Mouse (Mus musculus) left cerebral cortex, adult 9 months (tissue): ENCODE data around the gene Rsph10b.
A peak's percentile ranks its signal among the peaks of the same experiment; 100 is the strongest.

Experiments
- DNase-seq, 2 experiments: peaks; one replicate each; pipeline ENCODE4 v3.0.0; 2022; ENCODE audit warnings: low spot score in 2 of 2

Rsph10b gene

DNA sequence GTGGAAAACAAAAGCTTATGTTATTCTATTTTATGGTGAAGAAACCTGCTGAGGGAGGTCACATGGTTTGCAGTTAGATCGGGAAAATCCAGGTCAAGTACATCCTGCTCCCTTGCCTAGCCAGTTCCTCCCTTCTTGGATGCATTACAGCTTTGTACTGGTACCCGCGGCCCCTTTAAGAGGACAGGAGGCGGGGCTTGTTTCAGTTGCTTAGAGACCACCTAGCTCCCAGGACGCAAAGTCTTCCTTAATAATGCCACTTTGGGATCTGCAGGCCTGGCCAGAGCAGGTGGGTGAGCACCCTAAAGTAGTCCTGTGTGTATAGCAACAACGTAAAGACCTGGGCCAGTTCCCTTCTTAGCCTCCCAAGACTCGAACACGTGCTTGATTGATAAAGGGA is at the start of gene Rsph10b:
TSS of gene Rsph10b (plus strand) at position 205 of the 400 bp plus-strand sequence.
- no peak for DNase-seq

DNA sequence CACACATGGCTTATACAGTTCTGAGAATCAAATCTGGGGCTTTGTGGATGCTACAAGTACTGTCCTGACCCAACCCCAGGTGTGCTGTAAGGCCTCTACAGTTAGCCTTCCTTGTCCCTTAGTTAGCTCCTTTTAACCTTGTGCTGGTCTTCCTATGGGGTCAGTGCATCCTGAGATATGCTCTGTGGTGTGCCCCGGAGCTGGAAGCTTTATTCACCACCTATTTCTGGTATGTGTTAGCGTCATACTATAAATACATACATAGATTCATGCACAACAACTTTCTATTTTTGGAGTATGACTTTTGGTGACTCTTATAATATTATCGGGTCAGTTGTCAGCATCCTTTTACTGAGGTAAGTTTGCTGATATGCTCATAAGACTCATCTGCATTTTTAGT is 47.6 kb upstream of the Rsph10b start:
- DNase-seq: no peak

GRCm38 (mm10) chr5:143890741-143891140 is 42.1 kb upstream of the Rsph10b start:
- no peak for DNase-seq

DNA sequence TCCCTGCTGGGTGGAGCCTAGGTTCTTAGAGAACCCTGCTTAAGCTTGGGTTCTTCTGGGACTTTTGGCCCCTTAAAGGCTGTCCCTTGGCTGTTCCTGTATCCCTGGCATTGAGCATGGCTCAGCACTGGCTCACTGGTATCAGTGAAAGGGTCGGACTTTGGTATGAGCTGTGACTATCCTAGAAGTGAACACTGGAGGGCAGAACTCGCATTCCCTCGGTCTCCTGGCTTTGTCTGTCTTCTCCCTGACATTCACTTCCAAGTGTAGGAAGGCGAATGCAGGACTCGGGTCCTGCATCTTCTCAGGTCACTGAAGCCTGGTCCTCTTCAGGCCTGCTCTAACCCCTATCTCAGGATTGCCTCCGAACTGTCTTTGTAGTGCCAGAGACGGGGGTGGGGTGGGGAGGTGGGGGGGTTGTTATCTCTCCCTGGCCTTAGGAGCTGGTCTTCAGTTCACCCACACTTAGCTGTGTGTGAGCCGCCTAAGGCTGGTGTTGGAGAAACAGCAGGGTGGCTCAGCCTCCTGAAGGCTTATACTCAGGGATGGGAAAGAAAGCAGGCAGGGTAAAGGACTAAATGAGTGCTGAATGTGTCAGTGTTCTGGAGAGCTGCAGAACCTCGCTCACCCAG is 40.5 kb upstream of the Rsph10b start:
- peak in 1 of 2 experiments; percentile 25 for DNase-seq

GRCm38 (mm10) chr5:143893396-143893795 is 39.4 kb upstream of the Rsph10b start:
- no peak for DNase-seq

GRCm38 (mm10) chr5:143897635-143898330 is 35.1 kb upstream of the Rsph10b start, which contains the start of gene Ankrd61:
Gene Ankrd61, minus strand, starts transcription at chr5:143897685.
- no peak for DNase-seq

GRCm38 (mm10) chr5:143902111-143902510 is 30.7 kb upstream of the Rsph10b start:
- DNase-seq: peak in 1 of 2 experiments; percentile 21

DNA sequence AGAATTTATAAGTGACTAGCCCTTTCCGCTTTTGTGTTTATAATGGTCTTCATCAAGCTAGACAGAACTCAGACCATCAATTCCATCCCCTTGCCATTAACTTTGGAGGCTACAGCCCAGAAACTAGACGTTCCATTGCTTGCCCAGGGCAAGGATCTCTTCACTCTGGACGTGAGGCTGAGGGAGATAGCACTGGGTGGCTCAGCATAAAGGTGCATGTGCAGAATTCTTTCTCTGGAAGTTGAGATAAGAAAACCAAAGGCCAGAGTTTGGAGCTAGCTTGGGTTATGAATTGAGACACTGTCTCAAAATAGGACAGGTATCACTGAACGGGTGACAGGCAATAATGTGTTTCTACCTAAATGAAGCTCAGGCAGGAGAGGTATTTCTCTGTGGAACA is 29.0 kb upstream of the Rsph10b start:
- DNase-seq: no peak

- peak in 1 of 2 experiments; percentile 16 for DNase-seq
Measured at GRCm38 (mm10) chr5:143906429-143906828, 26.4 kb upstream of the Rsph10b start.

DNA sequence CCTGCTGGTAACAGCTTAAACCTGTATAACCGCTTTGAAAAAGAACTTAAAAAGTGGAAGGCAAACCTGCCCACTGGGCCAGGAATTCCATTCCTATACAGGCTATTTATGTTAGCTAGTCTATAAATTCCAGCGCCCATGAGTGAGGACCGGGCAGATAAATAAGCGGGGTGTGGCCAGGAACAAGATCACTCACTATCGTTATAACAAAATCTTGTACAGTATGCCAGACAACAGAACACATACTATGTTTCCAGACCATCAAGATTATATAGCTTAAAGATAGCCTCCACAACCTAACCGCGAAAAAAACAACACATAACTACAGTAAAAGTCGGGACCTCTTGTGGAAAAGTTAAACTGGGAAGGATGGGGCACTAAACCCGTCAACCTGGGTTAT is 23.9 kb upstream of the Rsph10b start:
- no peak for DNase-seq

DNA sequence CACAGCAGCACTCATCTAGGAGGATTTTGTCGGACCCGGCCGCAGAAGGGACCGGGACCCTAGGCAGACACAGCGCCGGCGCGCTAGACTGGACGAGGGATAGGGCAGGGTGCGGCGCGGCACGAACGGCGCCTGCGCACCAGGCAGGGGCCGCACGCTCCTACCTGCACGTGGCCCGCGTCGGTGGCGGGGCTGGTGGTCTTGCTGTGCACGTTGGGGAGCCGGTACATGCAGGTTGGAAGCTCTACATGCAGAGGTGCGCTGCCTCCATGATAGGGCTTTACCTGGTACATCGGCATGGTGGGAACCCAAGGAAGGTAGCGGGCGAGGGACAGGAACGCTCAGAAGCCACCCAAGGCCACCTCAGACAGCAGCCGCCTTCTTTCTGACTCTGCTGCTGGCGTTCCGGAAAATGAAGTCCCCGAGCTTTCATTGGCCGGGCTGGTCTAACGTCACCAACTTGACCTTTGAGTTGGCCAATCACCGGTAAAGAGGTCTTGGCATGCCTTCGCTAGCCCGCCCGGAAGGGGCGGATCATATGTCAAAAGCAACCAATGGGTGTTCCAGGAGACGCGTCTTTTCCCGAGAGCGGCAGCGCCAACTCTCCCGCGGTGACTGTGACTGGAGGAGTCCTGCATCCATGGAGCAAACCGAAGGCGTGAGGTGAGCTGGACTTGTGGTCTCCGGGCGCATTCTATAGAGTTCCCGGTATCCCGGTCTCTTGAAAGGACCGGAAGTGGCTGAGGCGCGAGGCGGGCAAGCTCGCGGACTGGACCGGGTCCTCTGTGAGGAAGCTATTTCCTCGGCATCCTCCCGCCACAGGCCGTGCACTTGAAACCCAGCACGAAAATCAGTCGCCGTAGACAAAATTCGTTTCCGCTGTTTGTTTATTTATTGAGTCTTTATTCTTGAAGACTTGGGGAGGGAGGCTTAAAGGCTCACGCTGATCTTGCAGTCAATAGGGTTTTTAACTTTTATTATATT is 23.1 kb upstream of the Rsph10b start, which contains the start of the genes Aimp2 and Pms2:
TSS of gene Aimp2 (minus strand) at position 431 of the 984 bp plus-strand sequence.
TSS of gene Pms2 (plus strand) at position 548 of the 984 bp plus-strand sequence.
- DNase-seq: peak; percentile 96 to 99

DNA sequence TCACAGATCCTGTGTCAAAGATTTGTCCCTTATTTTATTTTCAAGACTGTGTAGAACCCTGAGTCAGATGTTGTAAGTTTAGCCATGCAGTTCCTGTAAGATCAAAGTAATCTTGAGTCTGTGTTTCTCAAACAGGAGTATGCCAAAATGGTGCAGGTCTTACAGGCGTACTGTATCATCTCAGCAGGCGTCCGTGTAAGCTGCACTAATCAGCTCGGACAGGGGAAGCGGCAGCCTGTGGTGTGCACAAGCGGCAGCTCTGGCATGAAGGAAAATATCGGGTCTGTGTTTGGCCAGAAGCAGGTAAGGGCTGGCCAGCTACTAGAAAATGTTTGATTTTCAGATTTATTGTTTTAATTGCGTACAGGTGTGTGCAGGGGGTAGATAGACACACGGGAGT is 16.6 kb upstream of the Rsph10b start:
- DNase-seq: no peak

DNA sequence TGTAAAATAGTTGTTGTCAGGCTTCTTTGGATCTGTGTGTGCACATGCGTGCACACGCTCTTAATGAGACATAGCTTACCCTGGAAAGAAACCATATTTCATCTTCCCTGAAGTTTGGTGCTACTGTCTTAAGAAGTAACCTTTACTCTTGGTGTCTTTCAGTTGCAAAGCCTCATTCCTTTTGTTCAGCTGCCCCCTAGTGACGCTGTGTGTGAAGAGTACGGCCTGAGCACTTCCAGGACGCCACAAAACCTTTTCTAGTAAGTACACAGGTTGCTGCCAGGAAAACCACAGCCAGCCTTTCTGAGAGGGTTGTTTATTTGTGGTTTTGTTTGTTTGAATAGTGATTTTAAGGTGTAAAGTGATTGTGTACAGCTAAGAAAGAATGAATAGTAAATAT is 15.4 kb upstream of the Rsph10b start:
- DNase-seq: peak in 1 of 2 experiments; percentile 34

DNA sequence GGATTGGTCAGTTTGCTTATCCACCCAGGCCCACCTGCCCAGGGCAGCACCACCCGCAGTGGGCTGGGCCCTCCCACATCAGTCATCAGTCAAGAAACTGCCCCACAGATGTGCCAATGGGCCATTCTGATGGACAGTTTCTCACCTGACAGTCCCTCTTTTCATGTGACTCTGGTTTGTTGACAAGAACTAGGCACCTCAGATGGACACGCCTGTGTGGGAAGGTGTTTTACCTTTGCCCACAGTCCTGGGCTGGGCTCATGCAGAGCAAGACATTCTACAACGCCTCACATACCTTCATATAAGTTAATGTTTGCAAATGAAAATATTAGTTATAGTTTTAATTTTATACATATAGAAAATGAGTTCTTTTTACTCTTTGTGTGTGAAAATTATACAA is 14.7 kb upstream of the Rsph10b start:
- DNase-seq: no peak

DNA sequence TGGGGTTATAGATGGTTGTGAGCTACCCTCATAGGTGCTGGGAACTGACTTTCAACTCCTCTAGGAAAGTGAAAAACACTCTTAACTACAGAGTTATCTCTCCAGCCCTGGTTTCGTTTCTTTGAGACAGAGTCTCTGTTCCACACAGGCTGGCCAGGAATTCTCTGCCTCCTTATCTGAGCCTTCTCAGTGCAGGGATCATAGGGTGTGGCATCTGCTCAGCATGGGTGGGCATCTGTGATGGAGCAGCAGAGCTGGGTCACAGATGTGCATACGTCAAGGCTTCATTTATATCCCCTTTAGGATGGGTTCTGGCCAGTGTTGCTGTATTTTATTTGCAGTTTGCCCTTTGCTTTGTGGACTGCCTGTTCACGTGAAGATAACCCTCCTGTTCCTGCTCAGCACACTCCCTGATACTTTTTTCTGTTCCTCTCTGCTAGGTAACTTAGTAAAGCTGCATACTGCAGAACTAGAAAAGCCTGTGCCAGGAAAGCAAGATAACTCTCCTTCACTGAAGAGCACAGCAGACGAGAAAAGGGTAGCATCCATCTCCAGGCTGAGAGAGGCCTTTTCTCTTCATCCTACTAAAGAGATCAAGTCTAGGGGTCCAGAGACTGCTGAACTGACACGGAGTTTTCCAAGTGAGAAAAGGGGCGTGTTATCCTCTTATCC is 7.9 kb upstream of the Rsph10b start:
- no peak for DNase-seq

DNA sequence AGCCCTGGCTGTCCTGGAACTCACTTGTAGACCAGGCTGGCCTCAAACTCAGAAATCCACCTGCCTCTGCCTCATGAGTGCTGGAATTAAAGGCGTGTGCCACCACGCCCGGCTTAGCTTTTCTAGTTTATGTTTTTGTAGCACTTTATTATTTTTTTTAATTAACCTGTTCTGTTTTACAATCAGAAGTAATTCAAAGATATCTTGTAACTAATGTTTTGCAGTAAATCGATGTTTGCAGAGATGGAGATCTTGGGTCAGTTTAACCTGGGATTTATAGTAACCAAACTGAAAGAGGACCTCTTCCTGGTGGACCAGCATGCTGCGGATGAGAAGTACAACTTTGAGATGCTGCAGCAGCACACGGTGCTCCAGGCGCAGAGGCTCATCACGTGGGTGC is 5.0 kb upstream of the Rsph10b start, which contains the start of gene Gm42421:
TSS of gene Gm42421 (plus strand) at position 301 of the 400 bp plus-strand sequence.
- no peak for DNase-seq

DNA sequence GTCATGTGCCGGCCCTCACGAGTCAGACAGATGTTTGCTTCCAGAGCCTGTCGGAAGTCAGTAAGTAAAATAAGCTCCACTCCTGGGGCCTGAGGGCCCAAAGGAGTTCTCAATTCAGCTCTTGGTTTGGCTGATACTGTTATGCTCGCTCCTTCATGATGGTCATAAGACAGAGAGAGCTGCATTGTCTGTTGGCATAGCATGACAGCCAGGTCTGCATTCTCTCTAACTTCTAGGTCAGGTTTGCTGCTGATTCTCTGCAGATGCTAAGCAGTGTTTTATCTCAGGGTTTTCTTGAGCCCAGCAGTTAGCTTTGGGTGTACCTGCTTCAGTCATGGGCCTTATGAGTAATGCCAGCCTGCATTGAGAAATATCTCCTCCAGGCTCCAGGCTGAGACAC is 3.5 kb upstream of the Rsph10b start:
- no peak for DNase-seq

GRCm38 (mm10) chr5:143930656-143931055 is 2.2 kb upstream of the Rsph10b start:
- DNase-seq: no peak

- DNase-seq: no peak
Measured at GRCm38 (mm10) chr5:143931863-143932580, 813 bp upstream of the Rsph10b start.

DNA sequence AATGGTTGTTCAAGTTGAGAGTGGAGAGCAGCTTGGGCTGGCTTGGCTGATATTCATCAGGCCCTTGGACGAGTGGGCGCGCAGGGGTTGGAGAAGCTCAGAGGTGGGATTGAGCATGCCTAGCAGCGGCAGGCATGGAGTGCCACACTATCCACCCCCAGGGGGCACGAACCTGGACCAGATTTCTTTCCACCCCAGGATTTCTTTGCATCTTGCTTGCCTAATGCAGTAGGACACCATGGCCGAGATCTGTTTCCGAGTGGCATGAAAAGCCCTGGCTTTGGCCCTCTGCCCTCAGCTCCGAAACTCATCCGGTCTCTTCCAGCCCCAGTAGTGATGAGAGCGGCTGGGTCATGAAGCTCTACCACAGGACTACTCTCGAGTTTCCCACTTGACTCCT is 579 bp downstream of the Rsph10b start:
- no peak for DNase-seq

DNA sequence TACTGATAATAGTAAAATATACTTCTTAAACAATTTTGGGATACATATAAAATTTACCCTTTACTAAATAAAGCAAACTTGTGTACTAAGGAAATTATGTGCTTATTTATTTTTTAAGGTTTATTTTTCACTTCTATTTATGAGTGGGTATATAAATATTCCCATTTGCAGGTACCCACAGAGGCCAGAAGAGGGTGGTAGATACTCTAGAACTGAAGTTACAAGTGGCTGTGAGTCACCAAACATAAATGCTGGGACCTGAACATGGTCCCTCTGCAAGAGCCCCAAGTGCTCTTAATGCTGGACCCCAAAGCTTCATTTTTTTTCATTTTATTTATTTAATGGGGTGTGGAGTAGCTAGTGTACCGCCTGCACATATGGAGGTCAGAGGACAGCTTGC is 1.0 kb downstream of the Rsph10b start:
- DNase-seq: no peak
